Mouse (Mus musculus): ENCODE results near the gene Eepd1.

The Eepd1 gene

GRCm38 (mm10) chr9:25585614-25586013 is 104.3 kb downstream of the Eepd1 start:
- no peak for DNase-seq

GRCm38 (mm10) chr9:25588581-25588980 is 107.2 kb downstream of the Eepd1 start:
- no peak for DNase-seq

GRCm38 (mm10) chr9:25590740-25591139 is 109.4 kb downstream of the Eepd1 start:
- DNase-seq, result no peak

DNA sequence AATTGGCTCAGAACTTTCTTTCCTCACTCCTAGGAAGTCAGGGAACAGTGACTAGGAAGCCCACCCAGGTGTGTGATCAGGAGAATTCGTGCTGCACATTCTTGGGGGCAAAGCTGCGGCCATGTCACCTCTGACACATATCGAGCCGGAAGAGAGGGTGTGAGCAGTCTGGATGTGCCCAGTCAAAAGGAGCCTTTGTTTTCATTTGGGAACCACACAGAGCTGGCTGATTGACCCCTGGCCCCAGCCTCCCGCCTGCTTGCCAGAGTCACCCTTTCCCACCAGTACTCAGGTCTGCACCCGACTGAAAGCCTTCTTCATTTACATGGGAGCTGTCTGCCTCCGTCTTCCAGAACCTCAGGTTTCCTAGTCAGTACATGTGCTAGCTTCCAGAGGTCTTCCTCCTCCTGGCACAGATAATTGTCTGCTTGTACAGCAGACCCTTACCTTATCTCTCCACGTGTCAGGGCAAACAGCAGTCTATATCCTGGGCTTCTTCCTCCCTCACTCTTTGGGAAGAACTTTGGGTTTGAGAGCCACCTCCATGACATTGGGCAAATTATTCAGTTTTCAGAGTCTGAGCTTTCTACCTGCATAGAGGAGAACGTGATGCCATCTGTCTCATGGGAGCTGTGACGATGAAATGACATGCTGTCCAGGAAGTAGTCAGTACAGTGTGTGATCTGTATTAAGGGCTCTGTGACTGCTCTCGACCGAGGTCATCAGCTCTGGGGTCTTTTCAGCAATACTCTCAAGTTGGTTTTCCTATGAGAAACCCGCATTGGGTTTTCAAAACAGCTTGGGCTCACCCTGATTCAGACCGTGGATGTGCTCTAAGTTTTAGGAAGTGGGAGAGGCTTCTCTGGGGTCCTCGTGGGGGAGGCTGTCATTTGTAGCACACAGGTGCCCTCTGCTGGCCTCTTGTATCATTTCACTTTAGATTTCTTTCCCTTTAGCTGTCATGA is 110.3 kb downstream of the Eepd1 start:
- peak; percentile 57 for DNase-seq

DNA sequence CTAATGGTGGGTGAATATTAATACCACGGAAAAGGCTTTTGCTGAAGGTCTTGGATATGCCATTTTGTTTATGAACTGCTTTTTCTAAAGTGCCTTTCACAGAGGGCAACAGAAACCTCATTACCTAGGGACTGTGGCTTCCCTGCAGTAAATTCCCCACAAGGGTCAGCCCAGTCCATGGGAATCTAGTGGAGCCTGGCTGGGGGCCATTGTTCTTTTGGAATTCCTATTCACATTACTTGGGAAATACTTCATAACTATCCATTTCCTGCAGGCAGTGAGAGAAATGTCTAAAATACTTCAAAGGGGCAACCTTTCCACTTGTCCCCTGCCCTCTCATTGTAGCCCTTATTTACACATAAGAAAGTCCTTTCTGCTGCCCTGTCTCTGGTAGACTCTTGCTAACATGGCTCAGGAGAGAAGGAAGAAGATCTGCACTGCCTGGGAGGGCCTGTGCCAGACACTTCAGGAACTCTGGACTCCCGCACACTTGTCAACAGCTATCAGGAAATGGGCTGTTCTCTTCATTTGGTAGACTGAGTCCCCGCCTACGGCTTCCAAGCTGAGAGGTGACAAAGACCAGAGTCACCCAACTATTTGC is 111.1 kb downstream of the Eepd1 start:
- DNase-seq, result peak; percentile 80

- no peak for DNase-seq
Observed at GRCm38 (mm10) chr9:25624744-25625143, 143.4 kb downstream of the Eepd1 start.

DNA sequence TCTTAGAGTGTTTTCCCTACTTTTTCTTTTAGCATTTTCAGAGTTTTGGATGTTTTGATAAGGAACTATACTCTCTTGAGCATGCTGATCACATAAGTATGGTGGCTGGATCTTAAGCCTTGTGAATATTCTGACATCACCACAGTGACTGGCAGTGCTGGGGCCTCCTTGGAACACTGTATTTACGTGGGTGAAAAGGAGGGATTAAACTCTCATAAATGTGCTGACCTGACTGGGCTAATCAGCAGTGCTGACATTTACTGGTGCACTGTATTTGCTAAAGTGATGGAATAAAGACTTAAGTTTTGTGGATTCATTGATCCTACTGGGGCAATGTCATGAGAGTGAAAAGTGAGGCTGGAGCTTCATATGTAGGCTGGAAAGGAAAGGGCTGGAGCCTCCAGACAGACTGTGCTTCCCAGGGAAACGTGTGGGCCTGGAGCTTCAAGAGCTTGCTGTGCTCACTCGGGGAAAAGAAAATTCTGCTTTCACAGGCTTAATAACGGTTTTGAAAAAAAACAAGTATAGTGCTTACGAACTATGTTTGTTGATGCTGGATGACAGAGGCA is 148.3 kb downstream of the Eepd1 start:
- DNase-seq, result no peak
